Mouse (Mus musculus) stomach, postnatal 0 days (tissue): ENCODE results near the gene Mtmr12.

Experiments used
- CTCF ChIP-seq: IDR thresholded peaks from 2 replicates; pipeline ENCODE4 v1.5.1; 2016; ENCODE audit warnings: antibody characterized with exemption, low read depth, mild to moderate bottlenecking, moderate library complexity
- EP300 ChIP-seq: optimal IDR thresholded peaks from 2 replicates; pipeline ENCODE3; 2016; ENCODE audit warnings: antibody characterized with exemption

GRCm38 (mm10) chr15:12236961-12237360 lies 32.1 kb downstream of the Mtmr12 start:
- no peak for TF ChIP-seq CTCF
- TF ChIP-seq EP300, result no peak
